Mouse (Mus musculus) CH12.LX (cell line): ENCODE results near the gene Ablim2. TPM values are rescaled to one million over a fixed set of nuclear protein-coding genes. Genes with fewer than 3 reads are reported as not detected.
A peak's percentile ranks its signal among the peaks of the same experiment; 100 is the strongest.

ENCODE experiments used
- DNase-seq: peaks from one replicate; pipeline ENCODE4 v3.0.0-alpha.2; 2013; ENCODE audit errors: extremely low read depth
- H3K27ac ChIP-seq: 2 replicates; pipeline ENCODE4 v1.5.1; 2012; ENCODE audit warnings: low read depth, mild to moderate bottlenecking, control low read depth, moderate library complexity; ENCODE audit not compliant: insufficient read depth
- H3K27me3 ChIP-seq: replicated peaks from 2 replicates; pipeline ENCODE3; 2012; ENCODE audit warnings: inconsistent platforms
- H3K36me3 ChIP-seq, 2 experiments: replicated peaks in 1 of 2; 2 replicates each; pipeline versions ENCODE3 to v1.6.1; 2012; ENCODE audit warnings: inconsistent platforms in 1 of 2, low read length in 1 of 2, mild to moderate bottlenecking in 1 of 2, mixed read lengths in 1 of 2, moderate library complexity in 1 of 2; ENCODE audit not compliant: control insufficient read depth in 1 of 2, insufficient read depth in 1 of 2
- H3K4me1 ChIP-seq, 2 experiments: 2 replicates each; pipeline ENCODE4 v1.6.1; 2012; ENCODE audit warnings: inconsistent platforms in 1 of 2, moderate library complexity in 1 of 2; ENCODE audit not compliant: insufficient read depth in 2 of 2, control insufficient read depth in 1 of 2
- H3K4me2 ChIP-seq: 2 replicates; pipeline ENCODE4 v1.6.1; 2012; ENCODE audit warnings: low read depth, mild to moderate bottlenecking, control low read depth; ENCODE audit not compliant: poor library complexity, insufficient read depth, severe bottlenecking
- H3K4me3 ChIP-seq, 3 experiments: fragments of 150-350 bp in 1 of 3; sonication (generic) in 1 of 3; replicated peaks in 1 of 3; 2 replicates each; pipeline versions ENCODE3 to v1.5.1; 2011 to 2012; ENCODE audit warnings: low read depth in 2 of 3, low read length in 2 of 3, mild to moderate bottlenecking in 2 of 3, moderate library complexity in 2 of 3, control low read depth in 1 of 3, improper control_type of control experiment in 1 of 3, inconsistent platforms in 1 of 3, mixed read lengths in 1 of 3; ENCODE audit not compliant: poor library complexity in 1 of 3
- H3K79me2 ChIP-seq: replicated peaks from 2 replicates; pipeline ENCODE4 v1.6.1; 2012; ENCODE audit warnings: mild to moderate bottlenecking, moderate library complexity; ENCODE audit not compliant: control insufficient read depth, poor library complexity, insufficient read depth, severe bottlenecking; ENCODE audit errors: extremely low read depth
- H3K9ac ChIP-seq: 2 replicates; pipeline ENCODE4 v1.6.1; 2012; ENCODE audit warnings: low read depth, mild to moderate bottlenecking, control low read depth, moderate library complexity; ENCODE audit not compliant: insufficient read depth
- H3K9me3 ChIP-seq: replicated peaks from 2 replicates; pipeline ENCODE3; 2012; ENCODE audit warnings: low read length, inconsistent platforms, mixed read lengths
- BHLHE40 ChIP-seq: IDR thresholded peaks from 2 replicates; pipeline ENCODE4 v1.6.1; 2011; ENCODE audit warnings: mild to moderate bottlenecking, low read depth, low read length, improper control_type of control experiment
- CHD1 ChIP-seq: IDR thresholded peaks from 2 replicates; pipeline ENCODE4 v1.6.1; 2012; ENCODE audit warnings: low read depth, low read length, improper control_type of control experiment, inconsistent platforms
- CHD2 ChIP-seq: IDR thresholded peaks from 2 replicates; pipeline ENCODE4 v1.6.1; 2011; ENCODE audit warnings: low read length, improper control_type of control experiment
- CTCF ChIP-seq, 2 experiments: IDR thresholded peaks in 1 of 2; conservative IDR thresholded peaks in 1 of 2; 2 replicates each; pipeline ENCODE4 v1.5.1; 2011 to 2012; ENCODE audit warnings: low read depth in 2 of 2, low read length in 2 of 2, improper control_type of control experiment in 1 of 2, inconsistent platforms in 1 of 2, mild to moderate bottlenecking in 1 of 2, moderate library complexity in 1 of 2
- E2F4 ChIP-seq: IDR thresholded peaks from 2 replicates; pipeline ENCODE4 v1.6.1; 2011; ENCODE audit warnings: low read depth, low read length, improper control_type of control experiment; ENCODE audit not compliant: insufficient replicate concordance
- ELF1 ChIP-seq: IDR thresholded peaks from 2 replicates; pipeline ENCODE4 v1.6.1; 2014; ENCODE audit warnings: low read depth, mild to moderate bottlenecking, inconsistent platforms, low read length, improper control_type of control experiment
- EP300 ChIP-seq: IDR thresholded peaks from 2 replicates; pipeline ENCODE4 v1.6.1; 2011; ENCODE audit warnings: low read length, improper control_type of control experiment
- ETS1 ChIP-seq: conservative IDR thresholded peaks from 2 replicates; pipeline ENCODE4 v1.6.1; 2012; ENCODE audit warnings: low read depth, mild to moderate bottlenecking, inconsistent platforms, low read length, improper control_type of control experiment, moderate library complexity
- GABPA ChIP-seq: IDR thresholded peaks from 2 replicates; pipeline ENCODE4 v1.6.1; 2012; ENCODE audit warnings: low read depth, low read length, improper control_type of control experiment, inconsistent platforms; ENCODE audit not compliant: insufficient replicate concordance
- HCFC1 ChIP-seq: IDR thresholded peaks from 2 replicates; pipeline ENCODE4 v1.6.1; 2012; ENCODE audit warnings: low read depth, mild to moderate bottlenecking, inconsistent platforms, low read length, improper control_type of control experiment
- IRF4 ChIP-seq: IDR thresholded peaks from 2 replicates; pipeline ENCODE4 v1.6.1; 2014; ENCODE audit warnings: low read depth, mild to moderate bottlenecking, inconsistent platforms, low read length, improper control_type of control experiment
- JUN ChIP-seq: IDR thresholded peaks from 2 replicates; pipeline ENCODE4 v1.6.1; 2011; ENCODE audit warnings: low read depth, mild to moderate bottlenecking, low read length, improper control_type of control experiment, moderate library complexity; ENCODE audit not compliant: insufficient read depth
- JUND ChIP-seq: conservative IDR thresholded peaks from 2 replicates; pipeline ENCODE4 v1.6.1; 2011; ENCODE audit warnings: low read depth, low read length, improper control_type of control experiment
- KAT2A ChIP-seq: IDR thresholded peaks from 2 replicates; pipeline ENCODE4 v1.6.1; 2012; ENCODE audit warnings: low read length, improper control_type of control experiment, inconsistent platforms; ENCODE audit not compliant: insufficient replicate concordance
- MAFK ChIP-seq: IDR thresholded peaks from 2 replicates; pipeline ENCODE4 v1.6.1; 2011; ENCODE audit warnings: low read length, improper control_type of control experiment; ENCODE audit not compliant: insufficient replicate concordance
- MAX ChIP-seq: IDR thresholded peaks from 2 replicates; pipeline ENCODE4 v1.6.1; 2011; ENCODE audit warnings: low read length, improper control_type of control experiment
- MAZ ChIP-seq: IDR thresholded peaks from 2 replicates; pipeline ENCODE4 v1.6.1; 2012; ENCODE audit warnings: low read depth, mild to moderate bottlenecking, inconsistent platforms, low read length, improper control_type of control experiment, moderate library complexity
- MEF2A ChIP-seq: IDR thresholded peaks from 2 replicates; pipeline ENCODE4 v1.6.1; 2014; ENCODE audit warnings: low read depth, mild to moderate bottlenecking, inconsistent platforms, low read length, improper control_type of control experiment, borderline replicate concordance
- MXI1 ChIP-seq: IDR thresholded peaks from 2 replicates; pipeline ENCODE4 v1.6.1; 2011; ENCODE audit warnings: mild to moderate bottlenecking, low read depth, low read length, improper control_type of control experiment
- MYC ChIP-seq: IDR thresholded peaks from 2 replicates; pipeline ENCODE4 v1.6.1; 2011; ENCODE audit warnings: low read depth, mild to moderate bottlenecking, improper control_type of control experiment, low read length
- NELFE ChIP-seq: IDR thresholded peaks from 2 replicates; pipeline ENCODE4 v1.6.1; 2011; ENCODE audit warnings: low read depth, low read length, improper control_type of control experiment
- NRF1 ChIP-seq: IDR thresholded peaks from 2 replicates; pipeline ENCODE4 v1.6.1; 2014; ENCODE audit warnings: low read depth, mild to moderate bottlenecking, inconsistent platforms, low read length, improper control_type of control experiment, moderate library complexity
- PAX5 ChIP-seq: IDR thresholded peaks from 2 replicates; pipeline ENCODE4 v1.6.1; 2012; ENCODE audit warnings: low read length, inconsistent platforms, mixed read lengths
- POLR2A ChIP-seq: IDR thresholded peaks from 2 replicates; pipeline ENCODE4 v1.6.1; 2011; ENCODE audit warnings: low read depth, mild to moderate bottlenecking, improper control_type of control experiment, low read length
- POLR2AphosphoS2 ChIP-seq: IDR thresholded peaks from 2 replicates; pipeline ENCODE4 v1.6.1; 2011; ENCODE audit warnings: low read depth, low read length, improper control_type of control experiment
- RAD21 ChIP-seq: IDR thresholded peaks from 2 replicates; pipeline ENCODE4 v1.6.1; 2011; ENCODE audit warnings: low read depth, mild to moderate bottlenecking, low read length, improper control_type of control experiment, moderate library complexity
- RCOR1 ChIP-seq: conservative IDR thresholded peaks from 2 replicates; pipeline ENCODE4 v1.6.1; 2012; ENCODE audit warnings: low read depth, mild to moderate bottlenecking, inconsistent platforms, low read length, improper control_type of control experiment
- SIN3A ChIP-seq: IDR thresholded peaks from 2 replicates; pipeline ENCODE4 v1.6.1; 2012; ENCODE audit warnings: low read length, improper control_type of control experiment, inconsistent platforms
- SMC3 ChIP-seq: IDR thresholded peaks from 2 replicates; pipeline ENCODE4 v1.6.1; 2011; ENCODE audit warnings: low read depth, low read length, improper control_type of control experiment
- TBP ChIP-seq: conservative IDR thresholded peaks from 2 replicates; pipeline ENCODE4 v1.6.1; 2011; ENCODE audit warnings: low read depth, low read length, improper control_type of control experiment
- TCF12 ChIP-seq: IDR thresholded peaks from 2 replicates; pipeline ENCODE4 v1.6.1; 2014; ENCODE audit warnings: low read depth, mild to moderate bottlenecking, inconsistent platforms, low read length, improper control_type of control experiment
- UBTF ChIP-seq: IDR thresholded peaks from 2 replicates; pipeline ENCODE4 v1.6.1; 2012; ENCODE audit warnings: low read depth, mild to moderate bottlenecking, inconsistent platforms, low read length, improper control_type of control experiment, moderate library complexity
- USF1 ChIP-seq: IDR thresholded peaks from 2 replicates; pipeline ENCODE4 v1.6.1; 2014; ENCODE audit warnings: low read depth, mild to moderate bottlenecking, inconsistent platforms, low read length, improper control_type of control experiment
- USF2 ChIP-seq: conservative IDR thresholded peaks from 2 replicates; pipeline ENCODE4 v1.6.1; 2011; ENCODE audit warnings: low read depth, low read length, improper control_type of control experiment
- ZC3H11A ChIP-seq: IDR thresholded peaks from 2 replicates; pipeline ENCODE4 v1.6.1; 2012; ENCODE audit warnings: low read depth, mild to moderate bottlenecking, inconsistent platforms, low read length, improper control_type of control experiment
- ZKSCAN1 ChIP-seq: IDR thresholded peaks from 2 replicates; pipeline ENCODE4 v1.6.1; 2012; ENCODE audit warnings: low read depth, inconsistent platforms, low read length, improper control_type of control experiment, borderline replicate concordance
- ZMIZ1 ChIP-seq: IDR thresholded peaks from 2 replicates; pipeline ENCODE4 v1.6.1; 2012; ENCODE audit warnings: low read depth, mild to moderate bottlenecking, inconsistent platforms, low read length, improper control_type of control experiment
- ZNF384 ChIP-seq: IDR thresholded peaks from 2 replicates; pipeline ENCODE4 v1.6.1; 2012; ENCODE audit warnings: low read depth, low read length, improper control_type of control experiment, inconsistent platforms
- dilution Hi-C: fragments of 300-500 bp; cut with MboI; formaldehyde crosslinking; loops from 2 replicates; pipeline ENCODE4 v1.14.3; 2020; ENCODE audit warnings: low sequenced_read_pairs; ENCODE audit not compliant: extremely low pct_unique_long_range_greater_than_20kb, extremely low pct_ligation_motif_present
- in situ Hi-C: fragments of 300-500 bp; cut with MboI; formaldehyde crosslinking; loops from 3 replicates; pipeline ENCODE4 v1.14.3; 2019; ENCODE audit warnings: low sequenced_read_pairs, low pct_ligation_motif_present, low pct_unique_long_range_greater_than_20kb, mixed read lengths
- polyA plus RNA-seq: library from polyadenylated mRNA; unstranded; fragments of >175 nt; gene quantifications from 2 replicates; pipeline ENCODE4 v1.2.1, GENCODE M21; 2012; ENCODE audit warnings: low read depth; ENCODE audit not compliant: insufficient read length
- total RNA-seq, 2 experiments: library from RNA; depleted of rRNA; stranded (reverse); fragments of 300-350 nt in 1 of 2; fragments of >200 nt in 1 of 2; gene quantifications; 2 replicates each; pipeline ENCODE4 v1.2.3; 2012 to 2014

The Ablim2 gene
- total and polyA plus RNA-seq, 3 experiments, result 4.4 to 12.2 (median 11.0) TPM

- no peaks in the 10 kb centered on the region for H3K36me3 ChIP-seq
- peak overlapping the region; percentile 48; the same call in 1 of the 2 replicates for H3K9ac ChIP-seq
- peaks cover 59 to 86% of the 10 kb centered on the region in 2 experiments for H3K4me1 ChIP-seq
- dilution Hi-C loops, result no loop called here
- in situ Hi-C loops, result no loop called here
- H3K4me2 ChIP-seq, result peak overlapping the region; percentile 71
- no peak overlapping the region for H3K4me3 ChIP-seq
- TF ChIP-seq TBP, result 0 out of 2 replicates have a peak, but pooled peaks have one; percentile 36
- TF ChIP-seq E2F4, result no peak
- TF ChIP-seq CHD1, result no peak
- TF ChIP-seq ELF1, result peak; percentile 38; the same call in 1 of the 2 replicates
- TF ChIP-seq TCF12, result peak; percentile 62
- TF ChIP-seq MAFK, result 0 out of 2 replicates have a peak, but pooled peaks have one; percentile 39
- TF ChIP-seq USF2, result no peak
- no peak for TF ChIP-seq UBTF
- no peak for TF ChIP-seq JUND
- 0 out of 2 replicates have a peak, but pooled peaks have one; percentile 22 for TF ChIP-seq KAT2A
- peak; percentile 81; the same call in 1 of the 2 replicates for TF ChIP-seq MXI1
- no peak for TF ChIP-seq ZC3H11A
- TF ChIP-seq SMC3, result no peak
- TF ChIP-seq SIN3A, result 0 out of 2 replicates have a peak, but pooled peaks have one; percentile 31
- no peak for TF ChIP-seq POLR2AphosphoS2
- TF ChIP-seq ZMIZ1, result no peak
- peak; percentile 75; the same call in 1 of the 2 replicates for TF ChIP-seq MYC
- peak; percentile 86 for TF ChIP-seq ETS1
- no peak for TF ChIP-seq HCFC1
- TF ChIP-seq PAX5, result no peak
- TF ChIP-seq NELFE, result 0 out of 2 replicates have a peak, but pooled peaks have one; percentile 25
- TF ChIP-seq BHLHE40, result peak; percentile 80
- peak; percentile 71 for TF ChIP-seq EP300
- peak; percentile 65 for TF ChIP-seq IRF4
- TF ChIP-seq GABPA, result no peak
- TF ChIP-seq RCOR1, result no peak
- no peak for TF ChIP-seq POLR2A
- no peak; the same call in 1 of the 2 replicates for TF ChIP-seq CHD2
- no peak for TF ChIP-seq ZKSCAN1
- no peak for TF ChIP-seq USF1
- TF ChIP-seq MAX, result peak; percentile 35; the same call in 1 of the 2 replicates
- no peak for TF ChIP-seq ZNF384
- peak; percentile 65; the same call in 1 of the 2 replicates for TF ChIP-seq JUN
- no peak for TF ChIP-seq RAD21
- no peak for TF ChIP-seq CTCF (conservative IDR thresholded peaks at IDR 0.05 in 1 of 2, IDR thresholded peaks at IDR 0.05 in 1 of 2; ENCODE audit: low read depth in 2 of 2, low read length in 2 of 2)
- no peak for TF ChIP-seq NRF1
- peak; percentile 99 for TF ChIP-seq MEF2A
- TF ChIP-seq MAZ, result peak; percentile 38; the same call in 1 of the 2 replicates
- no peaks in the 10 kb centered on the region for H3K9me3 ChIP-seq
- no peaks in the 10 kb centered on the region for H3K79me2 ChIP-seq
- DNase-seq, result peak; percentile 53
- H3K27ac ChIP-seq, result 0 out of 2 replicates have a peak overlapping the region, but pooled peaks have one; percentile 24
- no peaks in the 10 kb centered on the region for H3K27me3 ChIP-seq
Measured at GRCm38 (mm10) chr5:35905283-35905682, 147.6 kb downstream of the Ablim2 start.
